Mouse (Mus musculus): Measurements from ENCODE around the gene Idi2. TPM values are rescaled to one million over a fixed set of nuclear protein-coding genes. Genes with fewer than 3 reads are reported as not detected.

The Idi2 gene
- polyA plus RNA-seq (2014; fragmentation: Illumina TruSeq; extraction: RNeasy Lipid Tissue Mini Kit (QIAGEN cat#74804); ENCODE audit: low read depth, low replicate concordance): not detected

GRCm38 (mm10) chr13:8952563-8952962 is at the start of gene Idi2:
Gene Idi2, plus strand, starts transcription at chr13:8952863.

GRCm38 (mm10) chr13:8948131-8948530 is 4.5 kb upstream of the Idi2 start, which contains the start of gene Gm9745:
Gene Gm9745, minus strand, starts transcription at chr13:8948231.

GRCm38 (mm10) chr13:8995990-8996786 is 43.5 kb downstream of the Idi2 start, which contains the start of gene Gtpbp4:
Gene Gtpbp4, minus strand, starts transcription at chr13:8996083.

Other genes starting within 250 kb of the Idi2 start
- gene Wdr37, start 81.0 kb upstream of the Idi2 start, polyA plus RNA-seq (2014; fragmentation: Illumina TruSeq; extraction: RNeasy Lipid Tissue Mini Kit (QIAGEN cat#74804); ENCODE audit: low read depth, low replicate concordance): 37.9 TPM
- 102 TPM for gene Idi1, start 67.4 kb upstream of the Idi2 start, polyA plus RNA-seq (2014; fragmentation: Illumina TruSeq; extraction: RNeasy Lipid Tissue Mini Kit (QIAGEN cat#74804); ENCODE audit: low read depth, low replicate concordance)
- gene Gm9745, start 4.6 kb upstream of the Idi2 start, polyA plus RNA-seq (2014; fragmentation: Illumina TruSeq; extraction: RNeasy Lipid Tissue Mini Kit (QIAGEN cat#74804); ENCODE audit: low read depth, low replicate concordance): not detected
- 53.6 TPM for gene Gtpbp4, start 43.2 kb downstream of the Idi2 start, polyA plus RNA-seq (2014; fragmentation: Illumina TruSeq; extraction: RNeasy Lipid Tissue Mini Kit (QIAGEN cat#74804); ENCODE audit: low read depth, low replicate concordance)
- gene Larp4b, start 141.0 kb downstream of the Idi2 start, polyA plus RNA-seq (2014; fragmentation: Illumina TruSeq; extraction: RNeasy Lipid Tissue Mini Kit (QIAGEN cat#74804); ENCODE audit: low read depth, low replicate concordance): 59.8 TPM

All from kidney, adult 10 weeks (tissue).